Mouse (Mus musculus) layer of hippocampus, postnatal 14 days (tissue): ENCODE results near the gene Cep70. TPM values are rescaled to one million over a fixed set of nuclear protein-coding genes. Genes with fewer than 3 reads are reported as not detected.
A peak's percentile ranks its signal among the peaks of the same experiment; 100 is the strongest.

Experiments
- DNase-seq, 2 experiments: peaks; one replicate each; pipeline ENCODE4 v3.0.0; 2021 to 2022; ENCODE audit warnings: low spot score in 2 of 2, mixed read lengths in 1 of 2
- long read RNA-seq, 2 experiments: library from polyadenylated mRNA; stranded (forward); transcript quantifications; one replicate each; pipeline ENCODE4 v2.0.0; 2021
- total RNA-seq, 2 experiments: library from RNA; stranded (reverse); gene quantifications; 2 replicates each; pipeline ENCODE4 v1.2.3; 2021

Gene Cep70
- 10 to 100 TPM; 17.0 to 20.0 TPM for total RNA-seq
- long read RNA-seq, experiment 1, transcript Cep70-201 (18 exons, 2,606 nt): major isoform, 6 of 17 reads
- long read RNA-seq, experiment 1, partial matches to known transcripts: 3 of 17 reads
- long read RNA-seq, experiment 1, other reads (novel, unspliced or antisense): 5 of 17 reads
- long read RNA-seq, experiment 2, transcript Cep70-201 (18 exons, 2,606 nt): major isoform, 5 of 12 reads
- long read RNA-seq, experiment 2, partial matches to known transcripts: 0 of 12 reads
- long read RNA-seq, experiment 2, other reads (novel, unspliced or antisense): 6 of 12 reads

DNA sequence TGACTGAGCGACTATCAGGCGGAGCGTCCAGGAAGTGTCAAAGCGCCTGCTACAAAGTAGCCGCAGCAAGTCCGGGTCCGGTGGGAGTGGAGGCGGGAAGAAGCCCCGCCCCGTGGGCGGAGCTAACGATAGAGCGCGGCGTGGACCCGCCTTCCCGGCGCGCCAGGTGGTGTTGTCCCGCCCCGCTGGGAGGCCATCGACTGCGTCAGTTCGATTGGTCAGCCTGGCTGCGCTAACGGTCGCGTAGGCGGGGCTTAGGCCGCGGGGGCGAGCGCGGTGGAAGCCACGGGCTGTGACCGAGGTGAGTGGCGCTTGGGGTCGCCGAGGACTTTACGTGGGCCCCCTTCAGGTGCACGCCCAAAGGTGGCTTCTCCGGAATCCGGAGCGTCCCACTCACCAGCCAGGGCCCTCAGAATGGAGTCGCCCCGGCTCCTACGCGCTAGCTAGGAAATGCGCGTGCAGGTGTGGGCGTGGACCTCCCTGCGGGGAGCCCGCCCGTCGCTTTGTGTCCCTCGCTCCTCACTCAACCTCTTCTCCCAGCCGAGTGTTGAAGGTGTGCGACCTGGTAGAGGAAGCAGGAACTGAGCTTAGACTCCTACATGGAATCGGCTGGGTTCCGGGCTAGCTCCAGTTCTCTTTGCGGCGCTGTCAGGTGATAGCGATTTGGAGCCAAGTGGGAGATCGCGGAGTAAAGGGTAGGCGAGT lies at the start of gene Cep70:
Gene Cep70 (plus strand): TSS at position 178 of the 705 bp plus-strand sequence.
- DNase-seq: peak; percentile 91 to 95

DNA sequence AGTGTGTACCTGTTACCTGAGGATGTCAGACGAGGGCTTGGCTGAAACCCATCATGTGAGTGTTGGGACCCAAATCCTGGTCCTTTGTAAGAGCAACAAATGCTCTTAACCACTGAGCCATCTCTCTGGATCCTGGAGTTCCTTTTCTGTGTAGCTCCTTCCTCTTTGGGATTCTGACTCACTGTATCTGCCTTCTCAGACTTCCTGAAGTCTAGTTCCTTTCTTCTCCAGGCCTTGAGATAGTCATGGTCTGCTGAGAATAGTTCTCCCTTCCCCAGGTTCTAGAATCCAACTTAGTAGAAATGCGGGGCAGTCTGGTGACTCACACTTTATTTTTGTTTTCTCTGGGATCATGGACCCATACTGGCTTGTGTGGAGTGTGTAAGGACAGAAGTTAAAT lies 30.5 kb upstream of the Cep70 start:
- DNase-seq: no peak

DNA sequence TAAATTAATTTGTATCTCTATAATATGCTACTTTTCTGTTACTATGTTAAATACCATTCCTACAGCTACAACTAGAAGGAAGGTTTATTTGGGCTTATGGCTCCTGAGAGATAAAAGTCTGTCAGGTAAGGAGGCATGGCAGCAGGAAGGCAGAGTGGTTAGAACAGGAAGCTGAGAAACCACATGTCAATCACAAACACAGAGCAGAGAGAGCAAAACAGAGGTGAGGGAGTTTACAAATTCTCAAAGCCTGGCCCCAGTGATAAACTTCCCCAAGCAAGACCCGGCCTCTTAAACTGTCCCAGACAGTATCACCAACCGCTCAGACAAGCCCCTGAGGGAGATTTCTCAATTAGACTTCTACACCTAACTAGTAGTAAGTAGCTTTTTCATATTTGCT lies 27.0 kb upstream of the Cep70 start:
- no peak for DNase-seq

DNA sequence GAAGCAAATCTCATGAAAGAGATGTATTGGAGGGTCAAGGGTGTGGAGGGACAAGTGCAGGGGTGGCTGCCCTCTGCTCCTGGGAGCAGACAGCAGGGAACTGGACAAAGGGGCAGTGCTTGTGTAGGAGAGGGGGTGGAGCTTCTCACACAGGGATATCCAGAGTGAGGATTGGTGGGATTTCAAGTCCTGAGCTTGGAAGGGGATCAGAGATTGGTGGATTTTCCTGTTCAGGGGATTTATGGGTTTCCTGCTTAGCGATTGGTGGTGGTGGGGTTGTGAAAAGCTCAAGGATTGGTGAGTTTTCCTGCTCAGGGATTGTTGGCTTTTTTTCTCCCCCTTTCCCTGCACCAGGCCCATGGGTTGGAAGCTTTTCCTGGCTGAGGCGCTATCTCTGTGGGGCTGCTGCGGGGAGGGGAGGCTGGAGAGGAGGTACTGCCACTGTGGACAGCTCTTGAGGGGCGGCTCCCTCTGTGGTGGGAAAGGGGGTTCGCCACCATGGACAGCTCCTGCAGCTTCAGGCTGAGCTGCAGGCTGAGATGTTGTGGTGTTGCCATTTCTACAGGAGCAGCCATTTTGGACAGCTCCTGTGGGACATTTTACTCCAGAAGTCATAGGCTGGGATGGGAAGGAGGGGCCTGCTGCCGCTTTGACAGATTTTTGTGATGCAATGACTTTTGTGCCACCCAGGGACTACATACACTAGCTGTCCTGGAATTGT lies 25.0 kb upstream of the Cep70 start:
- DNase-seq: peak in 1 of 2 experiments; percentile 6

DNA sequence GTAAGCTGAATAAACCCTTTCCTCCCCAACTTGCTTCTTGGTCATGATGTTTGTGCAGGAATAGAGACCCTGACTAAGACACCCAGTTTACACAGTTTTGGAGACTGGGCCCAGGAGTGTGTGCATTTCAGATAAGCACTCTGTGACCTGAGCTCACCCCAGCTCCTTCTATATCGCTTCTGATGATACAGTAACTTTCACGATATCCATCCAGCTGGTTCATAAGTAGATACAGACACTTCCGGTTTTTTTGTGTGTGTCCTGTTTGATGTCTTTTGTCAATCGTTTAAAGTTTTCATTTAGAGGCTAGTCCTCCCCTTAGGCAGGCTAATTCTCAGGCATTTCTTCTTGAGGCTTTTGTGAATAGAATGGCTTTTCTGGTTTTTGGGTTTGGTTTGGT lies 21.5 kb upstream of the Cep70 start:
- DNase-seq: no peak

DNA sequence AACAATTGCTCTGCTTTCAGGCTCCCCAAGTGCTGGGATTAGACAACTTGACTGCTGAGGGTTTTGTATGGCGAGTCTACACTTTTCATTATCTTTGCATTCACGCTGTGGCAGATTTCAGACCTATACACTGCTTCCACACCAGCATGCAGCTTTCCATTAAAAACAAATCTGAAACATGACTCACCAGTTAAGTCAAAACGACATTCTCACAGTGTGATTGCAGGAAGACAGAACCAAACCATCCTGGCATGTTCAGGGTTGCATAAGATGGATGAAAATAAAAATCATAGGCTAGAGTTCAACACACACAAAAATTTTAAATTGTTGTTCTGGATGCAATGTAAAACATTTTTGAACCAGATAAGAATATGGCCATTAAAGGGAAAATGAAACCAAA lies 18.6 kb upstream of the Cep70 start:
- no peak for DNase-seq

DNA sequence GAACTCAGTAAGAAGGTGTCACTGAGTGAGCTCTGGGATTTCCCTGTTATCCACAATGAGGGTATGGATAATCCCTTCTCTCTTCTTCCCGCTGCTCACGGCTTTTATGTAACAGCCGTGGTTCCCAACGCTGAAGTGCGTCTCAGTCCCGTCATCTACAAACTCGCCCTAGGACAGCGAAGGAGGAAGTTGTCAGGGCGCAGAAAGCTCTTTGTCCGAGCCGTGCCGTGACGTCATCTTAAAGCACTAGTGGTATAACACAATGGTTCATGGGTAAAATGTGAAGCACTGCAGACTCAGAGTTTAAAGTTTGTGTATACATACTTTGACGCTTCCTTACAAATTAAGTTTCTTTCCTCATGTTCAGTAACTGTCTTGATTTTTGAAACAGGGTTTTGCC lies 13.7 kb upstream of the Cep70 start:
- DNase-seq: no peak

DNA sequence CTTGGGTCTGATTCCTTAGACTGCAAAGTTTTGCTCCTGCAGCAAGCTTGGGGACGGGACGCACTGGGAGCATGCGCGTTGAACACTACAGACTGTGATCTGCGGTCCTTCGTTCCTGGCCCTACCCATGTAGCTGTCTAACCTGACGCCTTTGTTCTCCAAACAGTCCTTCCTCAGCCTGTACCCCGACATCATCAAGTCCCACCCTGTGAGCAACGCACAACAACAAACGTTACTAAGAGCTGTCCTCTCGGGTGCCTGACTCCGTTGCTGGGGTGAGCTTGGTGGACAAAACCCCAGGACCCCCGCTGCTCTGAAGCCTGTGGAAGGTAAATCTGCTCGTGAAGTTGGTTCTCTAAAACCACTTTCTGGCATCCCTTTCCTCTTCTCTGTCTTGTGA lies 6.0 kb upstream of the Cep70 start, which contains the start of gene Faiml:
Gene Faiml (minus strand): TSS at position 101 of the 400 bp plus-strand sequence.
- no peak for DNase-seq

DNA sequence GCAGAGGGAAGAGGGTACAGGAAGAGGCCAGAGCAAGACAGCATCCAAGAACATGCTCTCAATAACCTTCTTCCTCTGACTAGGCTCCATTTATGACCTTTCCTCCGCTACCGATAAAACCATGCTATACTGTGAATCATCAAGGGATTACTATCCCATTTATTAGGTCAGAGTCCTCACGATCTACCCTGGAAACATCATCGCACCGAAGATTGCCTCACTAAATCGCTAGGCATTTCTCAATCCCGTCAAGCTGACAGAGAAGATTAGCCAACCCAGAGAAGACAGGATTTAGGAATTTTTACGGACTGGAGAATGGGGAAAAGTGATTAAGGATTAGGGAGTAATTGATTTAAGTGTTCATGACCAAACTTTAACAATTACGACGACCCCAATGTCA lies 4.9 kb upstream of the Cep70 start:
- no peak for DNase-seq

DNA sequence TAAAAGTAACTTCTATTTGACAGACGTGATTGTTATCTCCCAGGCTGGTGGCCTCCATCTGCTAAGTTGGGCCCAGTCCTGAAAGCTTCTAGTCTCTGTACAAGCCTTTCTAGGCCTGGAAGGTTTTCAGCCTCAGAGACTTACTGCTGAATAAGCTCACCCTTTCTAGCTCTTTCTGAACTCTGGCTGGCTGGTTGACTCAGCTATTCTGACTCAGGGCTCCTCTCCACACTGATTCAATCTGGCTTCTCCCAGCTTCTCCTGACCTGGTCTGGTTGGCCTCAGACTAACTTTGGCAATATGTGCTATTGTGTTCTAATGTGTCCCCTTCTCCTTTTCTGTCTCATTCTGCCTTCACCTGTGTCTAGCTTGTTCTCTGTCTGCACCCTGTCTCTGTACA lies 3.9 kb upstream of the Cep70 start:
- DNase-seq: no peak

DNA sequence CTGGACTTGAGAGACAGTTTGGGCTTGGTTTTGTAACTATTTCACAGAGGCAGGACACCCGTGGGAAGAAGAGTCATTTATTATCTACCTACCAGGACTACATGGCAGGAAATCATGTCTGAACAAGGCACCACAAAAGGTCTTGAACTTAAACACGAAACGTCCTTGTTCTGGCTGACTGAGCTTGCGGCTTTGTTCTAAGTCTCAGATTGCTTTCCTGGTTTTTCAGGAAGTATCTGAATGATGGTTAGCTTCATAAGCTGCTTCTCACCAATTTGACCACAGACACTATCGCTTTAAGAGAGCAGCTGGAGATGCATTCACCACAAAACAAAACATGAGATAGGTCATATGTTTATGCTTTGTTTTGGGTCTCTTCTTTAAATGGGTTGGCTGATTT lies 2.6 kb upstream of the Cep70 start:
- no peak for DNase-seq

DNA sequence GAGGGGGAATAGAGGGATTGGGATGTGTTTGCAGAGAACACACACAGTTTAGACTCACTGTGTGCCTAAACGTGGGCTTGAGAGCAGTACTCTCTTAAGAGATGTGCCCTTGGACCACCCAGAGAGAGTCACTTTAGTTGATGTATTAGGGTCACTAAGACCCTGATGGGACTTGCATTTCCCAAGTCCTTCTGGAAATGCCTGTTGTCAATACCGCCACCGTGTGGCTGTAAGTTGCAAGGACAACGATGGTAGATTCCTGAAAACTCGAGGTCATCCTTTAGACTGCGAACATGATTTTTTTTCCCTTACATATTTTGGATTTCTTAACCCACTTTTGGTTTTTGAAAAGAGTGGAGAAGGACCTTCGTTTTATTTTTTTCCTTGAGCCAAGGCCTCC lies 1.1 kb upstream of the Cep70 start:
- peak; percentile 65 to 72 for DNase-seq

DNA sequence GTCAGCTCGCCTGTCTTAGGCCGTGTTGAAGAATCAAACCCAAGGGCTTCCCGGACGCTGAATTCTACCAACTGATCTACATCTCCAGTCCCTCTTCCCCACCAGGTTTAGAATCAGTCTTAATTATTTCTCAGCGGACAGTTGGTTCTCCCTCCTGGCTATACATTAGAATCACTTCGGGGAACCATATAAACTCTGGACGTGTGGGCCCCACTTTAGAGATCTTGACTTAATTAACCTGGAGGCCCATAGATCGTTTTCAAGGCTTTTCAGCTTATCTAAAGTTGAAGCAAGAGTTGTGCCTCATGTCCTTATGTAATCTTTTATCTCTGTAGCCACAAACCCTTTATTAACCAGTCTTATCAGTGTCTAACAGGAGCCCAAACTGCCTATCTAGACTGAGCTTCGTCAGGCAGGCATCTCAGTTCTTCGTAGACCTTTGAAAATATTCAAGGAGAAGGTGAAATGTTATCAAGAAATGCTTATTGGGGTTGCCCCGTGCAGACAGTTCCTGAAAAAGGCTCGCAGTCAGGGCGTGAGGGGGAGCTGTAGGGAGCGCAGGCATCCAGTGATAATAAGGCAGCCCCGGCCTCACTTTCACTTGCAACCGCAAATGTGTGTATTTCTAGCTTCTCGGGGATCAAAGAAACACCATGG lies 506 bp upstream of the Cep70 start:
- peak; percentile 5 for DNase-seq

DNA sequence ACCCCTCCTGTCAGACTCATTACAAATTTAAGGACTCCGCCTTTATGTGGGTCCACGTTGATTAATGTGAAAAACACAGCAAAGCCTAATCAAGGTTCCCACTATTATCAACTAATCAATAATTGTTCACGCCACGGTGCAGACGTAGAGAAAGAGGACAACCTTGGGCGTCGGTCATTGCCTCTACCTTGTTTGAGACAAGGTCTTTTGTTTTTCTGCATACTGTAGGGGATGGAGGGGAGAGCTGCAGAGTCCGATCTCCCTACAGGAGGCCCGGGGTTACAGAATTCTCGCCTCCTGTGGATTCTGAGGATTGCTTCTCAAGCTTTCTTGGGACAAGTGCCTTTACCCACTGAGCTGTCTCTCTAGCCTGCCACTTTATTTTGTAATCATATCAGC lies 727 bp downstream of the Cep70 start:
- DNase-seq: no peak

DNA sequence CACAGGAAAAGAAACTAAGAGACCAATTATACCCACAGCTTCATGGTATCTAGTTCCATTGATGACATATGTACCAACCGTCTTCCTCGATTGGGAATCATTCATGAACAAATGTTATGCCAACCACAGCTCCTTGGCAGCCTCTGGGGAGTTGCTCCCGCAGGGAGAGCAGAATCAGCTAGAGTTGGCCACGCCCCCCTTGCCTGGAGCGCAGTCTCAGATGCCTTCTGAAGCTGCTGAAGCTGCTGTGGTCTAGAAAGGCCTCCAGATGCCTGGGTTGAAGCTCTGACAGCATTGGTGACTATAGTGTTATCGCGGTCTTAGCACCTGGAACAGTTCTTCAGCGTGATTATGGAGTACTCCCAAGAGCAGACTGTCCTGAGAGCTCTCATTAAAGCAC lies 5.1 kb downstream of the Cep70 start:
- peak in 1 of 2 experiments; percentile 10 for DNase-seq

DNA sequence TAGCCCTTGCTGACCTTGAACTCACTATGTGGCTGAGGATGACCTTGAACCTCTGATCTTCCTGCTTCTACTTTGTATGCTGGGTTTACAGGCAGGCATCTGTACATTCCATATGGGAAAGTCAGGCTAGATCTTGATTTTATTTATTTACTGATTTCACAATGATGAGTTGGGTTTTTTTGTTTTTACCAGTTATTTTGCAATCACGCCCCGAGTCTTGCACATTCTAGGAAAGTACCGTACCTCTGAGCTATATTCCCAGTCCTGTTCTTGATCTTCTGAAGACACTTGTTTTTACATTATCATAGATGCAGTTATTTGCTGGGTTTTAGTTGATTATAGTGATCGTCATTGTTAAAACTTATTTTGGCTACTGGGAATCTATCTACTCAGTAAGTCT lies 5.7 kb downstream of the Cep70 start:
- DNase-seq: no peak

DNA sequence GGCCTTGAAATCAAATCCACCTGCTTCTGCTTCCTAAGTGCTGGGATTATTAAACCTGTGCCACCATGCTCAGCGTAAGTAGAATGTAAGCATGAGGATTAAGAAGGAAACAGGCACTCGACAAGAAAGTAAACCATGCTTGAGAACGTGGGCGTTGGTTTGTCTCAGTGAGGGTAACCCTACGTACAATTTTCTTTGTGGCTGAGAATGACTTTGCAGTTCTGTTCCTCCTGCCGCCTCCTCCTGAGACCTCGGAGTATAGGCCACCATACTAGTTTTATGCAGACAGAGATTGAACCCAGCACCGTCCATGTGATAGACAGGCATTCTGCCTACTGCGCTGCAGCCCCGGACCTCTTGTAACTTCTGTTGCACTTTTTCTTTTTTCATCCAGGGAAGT lies 10.7 kb downstream of the Cep70 start:
- DNase-seq: no peak

DNA sequence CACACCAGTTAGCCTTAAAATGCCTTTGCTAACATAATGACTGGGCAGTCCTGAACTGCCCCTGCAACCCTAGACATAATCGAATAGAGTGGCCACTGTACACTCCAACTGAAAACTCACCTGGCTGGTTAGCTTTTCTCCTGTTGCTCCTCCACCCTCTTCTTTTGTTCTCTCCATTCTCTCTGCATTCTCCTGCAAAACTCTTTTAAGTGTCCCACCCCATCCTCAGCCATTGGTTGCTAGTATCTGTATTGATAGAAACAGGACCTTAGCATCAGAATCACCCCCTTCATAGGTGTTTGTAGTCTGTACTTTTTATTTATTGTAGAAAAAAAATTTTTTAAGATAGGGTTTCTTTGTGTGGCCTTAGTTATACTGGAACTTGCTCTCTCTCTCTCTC lies 13.0 kb downstream of the Cep70 start:
- no peak for DNase-seq

DNA sequence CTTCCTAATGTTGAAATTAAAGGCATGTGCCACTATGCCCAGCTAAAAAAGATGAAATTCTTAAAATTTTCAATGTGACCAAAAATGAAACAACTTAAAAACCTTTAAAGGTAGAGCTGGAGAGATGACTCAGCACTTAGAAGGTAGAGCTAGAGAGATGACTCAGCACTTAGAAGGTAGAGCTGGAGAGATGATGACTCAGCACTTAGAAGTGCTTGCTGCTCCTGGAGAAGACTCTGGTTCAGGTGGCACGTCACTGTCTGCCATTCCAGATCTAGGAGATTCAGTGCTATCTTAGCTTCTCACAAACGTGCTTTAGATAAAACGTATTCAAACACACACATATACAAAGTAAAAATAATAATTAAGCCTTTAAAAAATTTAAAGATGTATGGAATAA lies 13.7 kb downstream of the Cep70 start:
- no peak for DNase-seq

DNA sequence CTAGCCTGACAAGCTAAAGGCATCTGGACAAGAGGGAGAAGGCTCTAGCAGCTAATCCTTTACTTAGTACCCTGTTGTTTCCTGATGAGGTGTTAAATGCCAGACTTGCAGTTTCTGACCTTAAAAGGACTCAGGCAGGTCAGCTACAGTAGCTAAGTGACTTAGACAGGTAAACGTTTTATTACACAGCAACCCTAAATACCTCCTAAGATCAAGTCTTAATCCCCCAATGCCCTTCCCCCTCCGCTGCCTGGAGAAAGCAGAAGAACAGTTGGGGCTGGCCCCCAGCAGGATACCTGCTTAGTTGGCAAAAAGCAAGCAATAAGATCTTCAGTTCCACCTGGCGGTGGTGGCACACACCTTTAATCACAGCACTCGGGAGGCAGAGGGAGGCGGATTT lies 15.7 kb downstream of the Cep70 start:
- no peak for DNase-seq

DNA sequence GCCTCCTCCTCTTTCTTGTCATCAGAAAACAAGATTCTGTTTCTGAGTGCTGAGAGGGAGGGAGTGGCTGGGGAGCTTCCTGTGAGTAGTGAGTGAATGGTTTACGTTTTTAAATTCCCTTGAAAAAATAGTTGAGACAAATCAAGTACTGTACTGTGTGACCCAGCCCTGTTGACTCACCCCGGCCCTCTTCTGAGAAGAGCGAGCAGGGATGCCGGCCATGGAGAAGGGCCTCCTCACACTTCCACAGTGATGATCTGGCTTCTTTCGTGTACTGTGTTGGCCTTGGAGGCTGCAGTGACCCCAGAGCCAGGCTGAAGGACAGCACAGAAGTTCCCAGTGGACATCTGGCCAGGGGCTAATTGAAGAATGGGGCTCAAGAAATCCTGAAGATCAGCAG lies 61.1 kb downstream of the Cep70 start:
- DNase-seq: no peak

DNA sequence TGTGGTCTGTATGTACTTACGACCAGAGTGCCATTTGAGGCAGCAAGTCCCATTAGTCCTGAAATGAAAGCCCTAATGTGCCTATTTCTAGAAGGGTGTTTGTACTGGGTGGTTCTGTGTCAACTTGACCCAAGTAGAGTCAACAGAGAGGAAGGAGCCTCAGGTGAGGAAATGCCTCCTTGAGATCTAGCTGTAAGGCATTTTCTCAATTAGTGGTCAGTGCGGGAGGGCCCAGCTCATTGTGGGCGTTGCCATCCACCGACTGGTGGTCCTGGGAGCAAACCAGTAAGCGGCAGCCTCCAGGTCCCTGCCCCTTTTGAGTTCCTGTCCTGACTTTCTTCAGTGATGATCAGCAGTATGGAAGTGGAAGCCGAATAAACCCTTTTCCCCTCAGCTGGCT lies 63.1 kb downstream of the Cep70 start:
- DNase-seq: no peak
